Mouse (Mus musculus): ENCODE results near the gene Wnt1.
A peak's percentile ranks its signal among the peaks of the same experiment; 100 is the strongest.
"Not testable (repeated sequence)": the region's sequence is repeated elsewhere in the genome, so short reads cannot be mapped to it uniquely, and the experiment has no call there.

Wnt1 gene

DNA sequence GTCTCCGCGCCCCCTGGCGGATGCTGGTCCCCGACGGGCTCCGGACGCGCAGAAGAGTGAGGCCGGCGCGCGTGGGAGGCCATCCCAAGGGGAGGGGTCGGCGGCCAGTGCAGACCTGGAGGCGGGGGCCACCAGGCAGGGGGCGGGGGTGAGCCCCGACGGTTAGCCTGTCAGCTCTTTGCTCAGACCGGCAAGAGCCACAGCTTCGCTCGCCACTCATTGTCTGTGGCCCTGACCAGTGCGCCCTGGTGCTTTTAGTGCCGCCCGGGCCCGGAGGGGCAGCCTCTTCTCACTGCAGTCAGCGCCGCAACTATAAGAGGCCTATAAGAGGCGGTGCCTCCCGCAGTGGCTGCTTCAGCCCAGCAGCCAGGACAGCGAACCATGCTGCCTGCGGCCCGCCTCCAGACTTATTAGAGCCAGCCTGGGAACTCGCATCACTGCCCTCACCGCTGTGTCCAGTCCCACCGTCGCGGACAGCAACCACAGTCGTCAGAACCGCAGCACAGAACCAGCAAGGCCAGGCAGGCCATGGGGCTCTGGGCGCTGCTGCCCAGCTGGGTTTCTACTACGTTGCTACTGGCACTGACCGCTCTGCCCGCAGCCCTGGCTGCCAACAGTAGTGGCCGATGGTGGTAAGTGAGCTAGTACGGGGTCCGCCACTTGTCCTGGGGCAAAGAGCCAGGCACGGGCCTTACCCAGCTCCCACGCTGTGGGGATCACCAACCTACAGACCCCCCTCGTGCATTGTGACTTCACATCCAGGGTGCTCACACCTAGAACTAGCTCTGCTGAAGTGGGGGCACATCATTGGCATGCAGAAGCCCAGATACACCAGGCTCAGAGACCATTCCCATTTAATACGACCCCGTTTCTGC, at the start of gene Wnt1:
Wnt1 (plus strand) TSS at position 197 of the 875 bp plus-strand sequence.
- no peak for DNase-seq (ENCODE audit: low read depth, low spot score)

- DNase-seq (ENCODE audit: low read depth, low spot score) = no peak
These were observed 49.4 kb upstream of the Wnt1 start for GRCm38 (mm10) chr15:98740219-98740618.

- no peak for DNase-seq (ENCODE audit: low read depth, low spot score)
These were observed 46.8 kb upstream of the Wnt1 start for GRCm38 (mm10) chr15:98742766-98743428.

- DNase-seq (ENCODE audit: low read depth, low spot score) = not testable (repeated sequence)
These were observed 45.8 kb upstream of the Wnt1 start for GRCm38 (mm10) chr15:98743863-98744262.

- DNase-seq (ENCODE audit: low read depth, low spot score) = peak; percentile 44
These were observed 43.2 kb upstream of the Wnt1 start for GRCm38 (mm10) chr15:98746344-98746965.

- DNase-seq (ENCODE audit: low read depth, low spot score) = no peak
These were observed 42.4 kb upstream of the Wnt1 start for GRCm38 (mm10) chr15:98747296-98747695.

DNA sequence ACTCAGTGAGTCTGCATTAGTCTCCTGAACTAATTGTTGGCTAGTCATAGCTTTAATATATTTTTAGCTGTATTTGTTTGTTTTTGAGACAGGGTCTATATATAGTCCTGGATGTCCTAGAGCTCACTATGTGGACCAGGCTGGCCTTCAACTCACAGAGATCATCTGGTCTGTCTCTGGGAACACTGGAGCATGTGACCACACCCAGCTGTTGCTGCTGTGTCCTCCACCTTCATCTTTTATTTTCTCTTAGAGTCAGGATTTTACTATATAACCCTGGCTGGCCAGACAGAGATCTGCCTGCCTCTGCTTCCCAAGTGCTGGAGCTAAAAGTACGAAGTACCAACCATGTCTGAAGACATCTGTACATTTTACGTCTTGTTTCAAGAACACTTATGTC, 40.6 kb upstream of the Wnt1 start:
- DNase-seq (ENCODE audit: low read depth, low spot score) = no peak

DNA sequence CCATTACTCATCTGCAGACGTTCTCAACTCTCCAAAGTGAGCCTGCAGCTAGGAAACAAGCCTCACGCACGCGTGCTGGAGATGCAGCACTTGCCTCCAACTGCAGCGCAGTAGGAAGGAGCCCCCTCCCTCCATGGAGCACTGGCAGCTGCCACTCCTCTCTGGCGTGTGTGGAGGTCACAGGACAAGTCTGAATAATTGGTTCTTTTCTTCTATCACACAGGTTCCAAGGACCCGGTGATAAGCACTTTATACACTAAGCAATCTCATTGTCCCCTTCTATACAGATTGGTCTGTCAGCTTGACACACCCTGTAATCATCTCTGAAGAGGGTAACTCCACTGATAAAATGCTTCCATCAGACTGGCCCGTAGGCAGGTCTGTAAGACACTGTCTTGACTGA, 36.6 kb upstream of the Wnt1 start:
- DNase-seq (ENCODE audit: low read depth, low spot score) = no peak

- no peak for DNase-seq (ENCODE audit: low read depth, low spot score)
These were observed 35.5 kb upstream of the Wnt1 start for GRCm38 (mm10) chr15:98754125-98754524.

GRCm38 (mm10) chr15:98762201-98762621, 27.4 kb upstream of the Wnt1 start:
- DNase-seq (ENCODE audit: low read depth, low spot score) = peak; percentile 73

DNA sequence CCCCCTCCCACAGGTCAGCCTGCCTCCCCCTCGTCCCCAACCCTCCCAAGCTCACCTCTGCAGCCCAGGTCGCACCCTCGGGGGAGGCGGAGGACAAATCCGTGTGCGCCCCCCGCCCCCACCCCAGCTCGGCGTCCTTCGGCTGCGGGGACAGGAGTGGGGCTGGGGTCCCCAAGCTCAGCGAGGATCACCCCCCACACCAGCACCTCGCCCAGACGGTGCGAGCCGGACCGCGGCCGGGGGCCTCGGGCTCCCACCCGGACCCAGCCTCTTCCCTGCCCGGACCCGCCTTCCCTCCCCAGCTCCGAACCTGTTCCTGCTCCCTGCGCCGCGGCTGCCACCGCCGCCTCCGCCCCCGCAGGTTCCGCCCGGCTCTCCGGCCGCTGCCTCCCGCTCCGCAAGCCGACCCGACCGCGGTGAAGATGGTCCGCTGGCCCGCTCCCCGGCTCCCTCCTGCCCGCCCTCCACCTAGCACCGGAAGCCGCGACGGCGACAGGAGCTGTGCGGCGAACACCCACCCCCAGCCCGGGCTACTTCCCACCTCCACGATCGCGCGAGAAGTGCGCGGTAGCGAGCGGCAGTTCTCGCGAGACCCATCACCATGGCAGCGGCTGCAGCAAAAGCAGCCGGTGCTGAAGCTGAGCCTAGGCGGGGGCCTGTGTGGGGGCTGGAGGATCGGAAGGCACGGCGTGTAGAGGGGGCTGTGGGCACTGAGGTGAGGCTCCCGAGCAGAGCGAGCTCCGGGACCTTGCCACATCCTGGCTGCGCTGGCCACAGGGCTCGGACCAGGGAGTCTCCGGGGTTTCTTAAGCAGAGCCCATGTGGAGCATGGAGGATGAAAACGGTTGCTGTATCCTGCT, 26.8 kb upstream of the Wnt1 start, which contains the start of gene Arf3:
Arf3 (minus strand) TSS at position 545 of the 860 bp plus-strand sequence.
- peak; percentile 91 for DNase-seq (ENCODE audit: low read depth, low spot score)

DNA sequence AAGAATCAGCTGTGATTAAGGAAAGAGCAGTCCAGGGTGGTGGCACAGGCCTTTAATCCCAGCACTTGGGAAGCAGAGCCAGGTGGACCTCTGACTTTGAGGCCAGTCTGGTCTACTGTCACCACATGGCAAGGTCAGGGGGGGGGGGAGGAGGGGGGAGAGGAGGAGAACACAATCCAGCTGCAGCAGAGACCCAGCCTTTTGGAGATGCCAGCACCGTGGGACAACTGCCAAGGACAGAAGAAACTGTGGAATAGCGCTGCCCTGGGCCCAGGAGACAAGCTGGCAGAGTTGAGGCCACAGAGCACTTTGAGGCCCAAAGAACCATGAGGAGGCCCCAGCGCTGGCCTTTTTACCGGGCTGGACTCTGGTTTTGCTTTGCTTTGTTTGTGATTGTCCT, 23.7 kb upstream of the Wnt1 start:
- DNase-seq (ENCODE audit: low read depth, low spot score) = no peak

DNA sequence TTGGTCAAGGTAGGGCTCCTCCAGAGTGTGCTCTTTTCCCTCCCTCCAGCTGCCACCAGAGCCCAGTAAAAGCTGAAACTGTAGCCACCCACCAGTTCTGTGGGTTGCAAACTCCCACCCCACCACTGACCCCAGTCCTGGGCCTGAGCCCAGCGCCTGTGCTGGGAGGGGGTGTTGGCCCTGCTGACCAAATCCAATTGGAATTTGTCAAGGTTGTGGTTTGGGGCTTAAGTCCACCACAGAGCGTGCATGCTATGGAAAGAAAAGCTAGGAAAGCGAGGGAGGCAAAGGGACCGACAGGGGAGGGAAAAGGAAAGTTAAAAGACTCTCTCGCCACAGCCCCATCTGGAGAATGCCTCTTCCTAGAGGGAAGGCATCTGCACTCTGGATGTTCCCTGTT, 21.4 kb upstream of the Wnt1 start:
- no peak for DNase-seq (ENCODE audit: low read depth, low spot score)

- DNase-seq (ENCODE audit: low read depth, low spot score) = no peak
These were observed 17.7 kb upstream of the Wnt1 start for GRCm38 (mm10) chr15:98771813-98772425.

DNA sequence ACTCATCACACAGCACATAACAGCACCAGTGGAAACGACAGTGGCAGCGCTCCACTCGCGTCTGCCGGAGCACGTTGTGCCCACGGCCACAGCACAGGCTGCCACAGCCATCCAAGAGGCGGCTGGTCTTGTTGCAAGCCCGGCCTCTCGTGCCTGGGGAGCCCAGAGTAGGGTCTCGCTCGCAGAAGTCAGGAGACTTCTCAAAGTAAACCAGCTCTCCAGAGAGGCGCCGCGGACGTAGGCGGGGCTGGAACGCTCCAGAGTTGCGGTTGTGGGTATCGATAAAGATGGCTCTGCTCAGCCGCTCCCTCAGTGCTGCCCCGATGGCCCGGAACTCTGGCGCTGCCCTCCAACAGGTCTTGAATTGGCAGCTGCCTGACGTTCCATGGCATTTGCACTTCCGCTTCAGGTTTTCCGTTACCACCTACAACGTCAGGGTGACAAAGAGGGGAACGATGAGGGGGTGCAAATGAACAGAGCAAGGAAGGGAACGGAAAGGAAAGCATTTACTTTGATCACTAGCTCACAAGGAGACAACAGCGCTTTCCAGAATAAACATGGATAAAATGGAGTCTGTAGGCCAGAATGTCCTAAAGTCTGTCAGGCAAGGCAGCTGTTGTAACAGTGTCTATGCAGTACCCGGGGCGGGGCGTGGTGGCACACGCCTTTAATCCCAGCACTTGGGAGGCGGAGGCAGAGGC, 17.0 kb upstream of the Wnt1 start:
- DNase-seq (ENCODE audit: low read depth, low spot score) = no peak

GRCm38 (mm10) chr15:98774096-98774495, 15.6 kb upstream of the Wnt1 start:
- DNase-seq (ENCODE audit: low read depth, low spot score) = no peak

- DNase-seq (ENCODE audit: low read depth, low spot score) = no peak
These were observed 14.1 kb upstream of the Wnt1 start for GRCm38 (mm10) chr15:98775533-98775932.

DNA sequence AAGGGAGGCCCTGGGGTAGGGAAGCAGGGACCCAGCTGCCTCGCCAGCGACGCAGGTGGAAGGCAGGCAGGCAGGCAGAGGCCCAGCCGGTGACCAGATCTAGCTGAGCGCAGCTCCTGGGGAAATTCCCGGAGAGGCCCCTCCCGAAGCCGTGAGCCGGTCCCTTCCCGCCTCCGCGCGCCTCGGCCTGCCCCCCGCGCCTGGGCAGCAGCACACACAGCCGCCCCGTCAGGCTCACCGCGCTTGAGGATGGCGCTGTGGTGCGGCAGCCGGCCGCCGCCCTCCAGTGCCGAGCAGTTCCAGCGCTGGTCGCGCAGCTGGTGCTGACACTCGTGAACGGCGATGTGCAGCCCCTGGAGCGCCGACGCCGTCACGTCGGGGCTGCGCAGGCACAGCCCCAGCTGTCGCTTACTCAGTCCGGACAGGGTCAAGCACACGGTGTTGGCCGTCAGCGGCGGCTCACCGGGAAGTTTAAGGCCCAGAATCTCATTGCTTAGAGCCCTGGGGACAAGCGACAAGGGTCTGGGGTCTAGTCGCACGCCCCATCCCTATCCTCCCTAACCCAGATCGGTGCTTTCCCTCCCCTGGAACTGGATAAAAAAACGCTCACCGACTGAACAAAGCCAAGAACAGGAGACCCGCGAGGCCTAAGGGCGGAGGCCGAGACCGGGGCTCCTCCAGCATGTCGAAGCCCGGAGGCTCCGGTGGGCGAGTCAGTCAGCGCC, 13.2 kb upstream of the Wnt1 start:
- DNase-seq (ENCODE audit: low read depth, low spot score) = no peak

- no peak for DNase-seq (ENCODE audit: low read depth, low spot score)
These were observed 12.5 kb upstream of the Wnt1 start for GRCm38 (mm10) chr15:98777005-98777616.
